Mouse (Mus musculus) hindbrain, embryonic 16.5 days (tissue): Measurements from ENCODE around the gene Gtse1. TPM values are rescaled to one million over a fixed set of nuclear protein-coding genes. Genes with fewer than 3 reads are reported as not detected.

Experiments
- ATAC-seq: fragments of 200-750 bp; cut with Nextera tagmentation; 2 replicates; pipeline ENCODE4 v1.8.0; 2017; ENCODE audit warnings: moderate TSS enrichment, moderate library complexity
- H3K27ac ChIP-seq: fragments of 300-500 bp; sonication (generic); 2 replicates; pipeline ENCODE4 v1.5.1; 2014; ENCODE audit warnings: low read depth, mild to moderate bottlenecking, control low read depth, low read length, moderate library complexity
- H3K27me3 ChIP-seq: fragments of 300-500 bp; sonication (generic); replicated peaks from 2 replicates; pipeline ENCODE4 v1.6.1; 2014; ENCODE audit warnings: low read length; ENCODE audit not compliant: control insufficient read depth, insufficient read depth
- H3K36me3 ChIP-seq: fragments of 300-500 bp; sonication (generic); 2 replicates; pipeline ENCODE4 v1.6.1; 2014; ENCODE audit warnings: mild to moderate bottlenecking, low read length, moderate library complexity, mixed read lengths; ENCODE audit not compliant: control insufficient read depth, insufficient read depth
- H3K4me1 ChIP-seq: fragments of 300-500 bp; sonication (generic); 2 replicates; pipeline ENCODE4 v1.6.1; 2014; ENCODE audit warnings: low read depth, low read length; ENCODE audit not compliant: control insufficient read depth, insufficient read depth
- H3K4me2 ChIP-seq: fragments of 300-500 bp; sonication (generic); 2 replicates; pipeline ENCODE4 v1.6.1; 2014; ENCODE audit warnings: mild to moderate bottlenecking, low read length, control low read depth, moderate library complexity
- H3K4me3 ChIP-seq: fragments of 300-500 bp; sonication (generic); 2 replicates; pipeline ENCODE4 v1.5.1; 2014; ENCODE audit warnings: mild to moderate bottlenecking, low read length, control low read depth, moderate library complexity
- H3K9ac ChIP-seq: fragments of 300-500 bp; sonication (generic); 2 replicates; pipeline ENCODE4 v1.6.1; 2014; ENCODE audit warnings: low read depth, mild to moderate bottlenecking, control low read depth, low read length, moderate library complexity
- H3K9me3 ChIP-seq: fragments of 300-500 bp; sonication (generic); 2 replicates; pipeline ENCODE4 v1.6.1; 2014; ENCODE audit warnings: mild to moderate bottlenecking, low read length, moderate library complexity; ENCODE audit not compliant: control insufficient read depth
- WGBS: fragments of 180-500 bp; shearing (Covaris S2); extraction: QIAGEN DNeasy Blood & Tissue Kit; methylation state at CpG from one replicate; pipeline ENCODE4 v1.1.7; 2014; 5-methylcytosine and 5-hydroxymethylcytosine counted together
- polyA plus RNA-seq: library from polyadenylated mRNA; unstranded; fragments of >200 nt; fragmentation: Nextera tagmentation; extraction: Ambion mirVana; gene quantifications from 2 replicates; pipeline ENCODE4 v1.2.1, GENCODE M21; 2015

The Gtse1 gene
- polyA plus RNA-seq, 1 experiment from 2014 or later, result 6.2 TPM

DNA sequence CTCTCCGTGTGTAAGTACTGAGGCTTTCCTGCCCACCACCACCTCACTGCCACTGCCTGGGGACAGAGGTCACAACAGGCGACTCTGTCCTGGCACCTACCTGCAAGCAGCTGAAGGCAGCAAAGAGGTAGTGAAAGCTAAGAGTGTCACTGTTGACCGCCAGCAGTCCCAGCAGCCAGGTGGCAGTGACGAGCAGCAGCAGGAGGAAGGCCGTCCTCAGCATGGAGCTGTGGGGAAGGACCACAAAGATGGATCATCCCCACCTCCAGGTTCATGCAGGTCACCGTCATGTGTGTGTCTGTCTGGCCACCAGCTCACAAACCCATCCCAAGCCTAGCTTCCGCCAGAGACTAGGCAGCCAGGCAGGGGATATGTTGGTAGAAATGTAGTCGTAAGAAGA lies 44.3 kb downstream of the Gtse1 start:
- Histone ChIP-seq H3K9ac (no peak overlapping the region), H3K4me3 (no peak overlapping the region), H3K27ac (no peak overlapping the region), H3K9me3 (no peaks in the 10 kb centered on the region), H3K4me1 (no peaks in the 10 kb centered on the region), H3K36me3 (no peaks in the 10 kb centered on the region), H3K4me2 (no peak overlapping the region), H3K27me3 (no peaks in the 10 kb centered on the region)
- no peak for ATAC-seq
- WGBS, result 76% methylated on average over 8 of the region's 8 CpGs

DNA sequence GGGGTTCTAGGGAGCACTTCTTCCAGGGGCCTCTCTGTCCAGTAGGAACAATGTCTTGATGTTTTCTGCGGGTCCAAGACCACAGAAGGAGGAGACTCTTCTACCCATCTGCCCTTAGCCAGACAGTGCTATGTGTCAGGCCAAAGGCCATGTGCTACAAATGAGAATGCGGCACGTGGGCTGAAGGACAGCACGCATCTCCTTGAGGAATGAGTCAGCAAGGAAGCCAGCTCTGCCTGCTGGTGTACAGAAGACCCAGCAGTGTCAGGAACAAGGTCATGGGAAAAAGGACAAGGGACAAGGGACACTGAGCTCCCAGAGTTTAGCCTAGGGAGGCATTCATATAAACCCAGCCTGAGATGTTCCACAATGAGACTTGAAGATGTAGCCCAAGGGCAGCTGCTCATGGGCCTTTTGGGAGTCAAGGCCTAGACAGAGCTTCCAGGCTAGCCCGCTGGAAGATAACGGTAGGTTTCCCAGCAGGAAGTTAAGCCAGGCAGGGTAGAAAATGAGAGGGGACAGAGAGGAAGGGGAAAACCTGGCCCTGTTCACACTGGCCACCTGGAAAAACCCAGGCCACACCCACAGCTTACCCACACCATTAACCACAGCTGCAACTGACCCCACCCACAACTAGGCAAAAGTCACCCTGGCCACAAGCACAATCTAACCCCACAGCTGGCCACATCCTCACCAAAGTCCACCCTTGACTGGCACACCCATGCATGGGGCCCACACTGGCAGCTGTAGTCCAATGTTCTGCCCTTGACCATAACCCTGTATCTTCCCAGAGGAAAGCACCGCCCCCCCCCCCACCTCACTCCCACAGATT lies 49.3 kb downstream of the Gtse1 start:
- Histone ChIP-seq H3K4me2 (no peak overlapping the region), H3K4me1 (peaks cover 4% of the 10 kb centered on the region), H3K4me3 (no peak overlapping the region), H3K9me3 (no peaks in the 10 kb centered on the region), H3K36me3 (no peaks in the 10 kb centered on the region), H3K27me3 (no peaks in the 10 kb centered on the region), H3K9ac (no peak overlapping the region), H3K27ac (no peak overlapping the region)
- no peak for ATAC-seq
- 94% methylated on average over 7 of the region's 7 CpGs for WGBS

GRCm38 (mm10) chr15:85909492-85909829 lies 49.9 kb downstream of the Gtse1 start:
- Histone ChIP-seq H3K4me2 (no peak overlapping the region), H3K36me3 (no peaks in the 10 kb centered on the region), H3K9ac (no peak overlapping the region), H3K27ac (no peak overlapping the region), H3K9me3 (no peaks in the 10 kb centered on the region), H3K27me3 (no peaks in the 10 kb centered on the region), H3K4me1 (peaks cover 4% of the 10 kb centered on the region), H3K4me3 (no peak overlapping the region)
- WGBS, result 91% methylated on average over 3 of the region's 3 CpGs
- no peak for ATAC-seq

DNA sequence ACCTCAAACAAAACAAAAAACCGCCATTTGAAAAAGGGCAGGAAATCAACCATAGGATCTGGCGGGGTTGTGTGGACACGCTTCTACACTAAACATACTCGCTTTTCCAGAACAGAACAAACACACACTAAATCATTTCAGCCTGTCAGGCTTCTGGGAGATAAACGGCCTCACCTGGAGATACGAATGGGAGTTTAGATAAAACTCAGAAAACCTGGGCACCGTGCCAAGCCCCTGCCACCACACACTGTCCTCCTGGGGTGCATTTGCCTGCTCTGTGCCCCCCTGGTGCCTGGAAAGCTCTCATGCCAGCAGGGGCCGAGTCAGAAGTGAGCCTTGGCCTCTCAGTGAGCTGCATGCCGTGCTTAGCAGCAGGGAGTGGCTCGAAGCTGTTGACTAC lies 50.4 kb downstream of the Gtse1 start:
- Histone ChIP-seq H3K27me3 (no peaks in the 10 kb centered on the region), H3K27ac (no peak overlapping the region), H3K9ac (no peak overlapping the region), H3K9me3 (no peaks in the 10 kb centered on the region), H3K36me3 (no peaks in the 10 kb centered on the region), H3K4me3 (no peak overlapping the region), H3K4me1 (peaks cover 4% of the 10 kb centered on the region), H3K4me2 (no peak overlapping the region)
- ATAC-seq, result no peak
- WGBS, result 49% methylated on average over 10 of the region's 10 CpGs

DNA sequence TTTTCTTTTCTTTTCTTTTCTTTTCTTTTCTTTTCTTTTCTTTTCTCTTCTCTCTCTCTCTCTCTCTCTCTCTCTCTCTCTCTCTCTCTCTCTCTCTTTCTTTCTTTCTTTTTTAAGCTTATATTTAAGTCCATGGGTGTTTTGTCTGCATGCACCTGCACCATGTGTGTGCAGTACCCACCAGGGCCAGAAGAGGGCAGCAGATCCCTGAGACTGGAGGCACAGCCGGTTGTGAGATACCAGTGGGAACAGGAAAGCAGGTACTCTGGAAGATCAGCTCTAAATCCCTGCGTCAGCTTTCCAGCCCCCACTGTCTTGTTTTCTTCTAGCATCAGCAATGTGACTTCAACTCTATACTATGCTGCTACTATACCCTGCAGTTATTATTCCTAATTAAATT lies 54.1 kb downstream of the Gtse1 start:
- WGBS, result 36% methylated on average over 2 of the region's 2 CpGs
- ATAC-seq, result no peak
- no peak overlapping the region for H3K9ac ChIP-seq
- H3K4me1 ChIP-seq, result peaks cover 4% of the 10 kb centered on the region
- H3K36me3 ChIP-seq, result no peaks in the 10 kb centered on the region
- H3K9me3 ChIP-seq, result no peaks in the 10 kb centered on the region
- no peak overlapping the region for H3K4me3 ChIP-seq
- H3K4me2 ChIP-seq, result no peak overlapping the region
- H3K27ac ChIP-seq, result no peak overlapping the region
- H3K27me3 ChIP-seq, result no peaks in the 10 kb centered on the region

DNA sequence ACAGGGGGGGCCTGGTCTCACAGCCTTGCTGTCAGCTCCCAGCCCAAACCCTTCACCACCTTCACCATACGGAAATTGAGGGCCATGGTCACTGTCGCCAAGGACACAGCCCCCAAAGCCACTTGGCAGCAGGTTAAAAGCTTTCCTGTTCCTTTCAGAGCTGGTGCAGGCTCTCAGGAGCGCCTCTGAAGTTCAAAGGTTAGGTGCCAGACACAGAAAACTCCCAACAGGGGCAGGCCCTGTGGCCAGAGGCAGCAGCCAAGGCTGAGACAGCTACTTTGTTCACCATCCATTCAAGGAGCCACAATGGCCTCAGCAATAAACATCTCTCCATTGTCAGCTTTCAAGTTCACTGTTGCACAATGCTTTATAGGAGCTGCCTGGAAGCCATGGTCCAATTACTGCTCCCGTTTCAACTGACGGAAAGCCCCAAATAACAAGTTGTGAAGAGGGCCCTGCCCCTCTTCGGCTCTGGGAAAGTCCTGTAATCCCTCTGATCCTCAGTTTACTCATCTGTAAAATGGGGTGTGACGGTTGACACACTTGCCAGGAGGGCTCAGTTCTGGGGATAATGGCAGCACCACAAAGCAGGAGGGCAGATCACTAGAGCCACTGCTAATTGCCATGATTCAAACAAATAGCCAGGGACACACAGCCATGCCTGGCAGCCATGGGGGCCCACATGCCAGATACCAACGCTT lies 59.8 kb downstream of the Gtse1 start:
- no peak overlapping the region for H3K4me2 ChIP-seq
- ATAC-seq, result peak; percentile 50; the same call in 1 of the 2 replicates
- H3K4me1 ChIP-seq, result no peaks in the 10 kb centered on the region; the same call in 1 of the 2 replicates
- no peaks in the 10 kb centered on the region for H3K9me3 ChIP-seq
- 37% methylated on average over 8 of the region's 8 CpGs for WGBS
- H3K4me3 ChIP-seq, result no peak overlapping the region
- no peak overlapping the region for H3K27ac ChIP-seq
- no peak overlapping the region for H3K9ac ChIP-seq
- H3K36me3 ChIP-seq, result no peaks in the 10 kb centered on the region
- H3K27me3 ChIP-seq, result no peaks in the 10 kb centered on the region

DNA sequence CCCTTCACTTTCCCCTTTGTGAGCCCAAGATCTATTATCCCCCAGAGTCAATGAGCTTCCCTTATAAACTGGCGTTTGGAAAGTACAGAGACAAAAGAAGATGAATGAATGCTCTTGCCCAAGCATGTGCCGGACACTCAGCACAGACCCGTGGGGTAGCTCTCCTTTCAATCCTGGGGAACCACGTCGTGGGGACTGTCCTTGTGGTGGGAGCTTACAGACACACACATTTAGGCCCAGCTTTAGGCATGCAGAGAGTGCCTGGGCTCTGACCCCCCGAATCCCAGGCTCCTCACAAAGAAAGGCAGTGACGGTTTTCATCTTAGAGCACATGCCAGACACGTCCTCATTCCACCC lies 60.3 kb downstream of the Gtse1 start:
- peak; percentile 68; the same call in 1 of the 2 replicates for ATAC-seq
- no peaks in the 10 kb centered on the region; the same call in 1 of the 2 replicates for H3K4me1 ChIP-seq
- H3K36me3 ChIP-seq, result no peaks in the 10 kb centered on the region
- H3K9me3 ChIP-seq, result no peaks in the 10 kb centered on the region
- no peak overlapping the region for H3K4me2 ChIP-seq
- WGBS, result 44% methylated on average over 8 of the region's 8 CpGs
- H3K27me3 ChIP-seq, result no peaks in the 10 kb centered on the region
- no peak overlapping the region for H3K9ac ChIP-seq
- H3K4me3 ChIP-seq, result no peak overlapping the region
- no peak overlapping the region for H3K27ac ChIP-seq

GRCm38 (mm10) chr15:85921855-85922254 lies 62.3 kb downstream of the Gtse1 start:
- Histone ChIP-seq H3K27me3 (no peaks in the 10 kb centered on the region), H3K9ac (no peak overlapping the region), H3K4me2 (no peak overlapping the region), H3K4me3 (no peak overlapping the region), H3K9me3 (no peaks in the 10 kb centered on the region), H3K36me3 (no peaks in the 10 kb centered on the region), H3K4me1 (no peaks in the 10 kb centered on the region; the same call in 1 of the 2 replicates), H3K27ac (no peak overlapping the region)
- WGBS, result 91% methylated on average over 11 of the region's 11 CpGs
- no peak for ATAC-seq
